Mouse (Mus musculus) cerebellum, adult 2 months (tissue): Measurements from ENCODE around the gene Taar7a.

Experiments used
- CTCF ChIP-seq: fragments of 200-500 bp; IDR thresholded peaks from 2 replicates; pipeline ENCODE4 v1.5.1; 2011; ENCODE audit warnings: low read depth, mild to moderate bottlenecking, control low read depth, low read length, moderate library complexity, borderline replicate concordance; ENCODE audit not compliant: insufficient read depth
- POLR2A ChIP-seq: fragments of 200-500 bp; IDR thresholded peaks from 2 replicates; pipeline ENCODE4 v1.6.1; 2011; ENCODE audit warnings: low read length, control low read depth, borderline replicate concordance; ENCODE audit not compliant: insufficient read depth

DNA sequence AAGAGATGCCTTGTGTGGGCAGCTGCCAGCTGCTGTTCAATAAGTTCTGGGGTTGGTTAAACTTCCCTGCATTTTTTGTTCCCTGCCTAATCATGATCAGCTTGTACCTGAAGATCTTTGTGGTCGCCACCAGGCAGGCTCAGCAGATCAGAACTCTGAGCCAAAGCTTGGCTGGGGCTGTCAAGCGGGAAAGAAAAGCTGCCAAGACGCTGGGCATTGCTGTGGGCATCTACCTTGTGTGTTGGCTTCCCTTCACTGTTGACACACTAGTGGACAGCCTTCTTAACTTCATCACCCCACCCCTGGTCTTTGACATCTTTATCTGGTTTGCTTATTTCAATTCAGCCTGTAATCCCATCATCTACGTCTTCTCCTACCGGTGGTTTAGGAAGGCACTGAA, 22.0 kb downstream of the Taar7a start:
- TF ChIP-seq POLR2A (no peak), CTCF (no peak)
